Mouse (Mus musculus): ENCODE data around the gene Pcdh7. TPM values are rescaled to one million over a fixed set of nuclear protein-coding genes. Genes with fewer than 3 reads are reported as not detected.

Pcdh7 gene
- polyA plus RNA-seq (2012; ENCODE audit: low replicate concordance): 0.13 and 0.21 TPM in 2 replicates

DNA sequence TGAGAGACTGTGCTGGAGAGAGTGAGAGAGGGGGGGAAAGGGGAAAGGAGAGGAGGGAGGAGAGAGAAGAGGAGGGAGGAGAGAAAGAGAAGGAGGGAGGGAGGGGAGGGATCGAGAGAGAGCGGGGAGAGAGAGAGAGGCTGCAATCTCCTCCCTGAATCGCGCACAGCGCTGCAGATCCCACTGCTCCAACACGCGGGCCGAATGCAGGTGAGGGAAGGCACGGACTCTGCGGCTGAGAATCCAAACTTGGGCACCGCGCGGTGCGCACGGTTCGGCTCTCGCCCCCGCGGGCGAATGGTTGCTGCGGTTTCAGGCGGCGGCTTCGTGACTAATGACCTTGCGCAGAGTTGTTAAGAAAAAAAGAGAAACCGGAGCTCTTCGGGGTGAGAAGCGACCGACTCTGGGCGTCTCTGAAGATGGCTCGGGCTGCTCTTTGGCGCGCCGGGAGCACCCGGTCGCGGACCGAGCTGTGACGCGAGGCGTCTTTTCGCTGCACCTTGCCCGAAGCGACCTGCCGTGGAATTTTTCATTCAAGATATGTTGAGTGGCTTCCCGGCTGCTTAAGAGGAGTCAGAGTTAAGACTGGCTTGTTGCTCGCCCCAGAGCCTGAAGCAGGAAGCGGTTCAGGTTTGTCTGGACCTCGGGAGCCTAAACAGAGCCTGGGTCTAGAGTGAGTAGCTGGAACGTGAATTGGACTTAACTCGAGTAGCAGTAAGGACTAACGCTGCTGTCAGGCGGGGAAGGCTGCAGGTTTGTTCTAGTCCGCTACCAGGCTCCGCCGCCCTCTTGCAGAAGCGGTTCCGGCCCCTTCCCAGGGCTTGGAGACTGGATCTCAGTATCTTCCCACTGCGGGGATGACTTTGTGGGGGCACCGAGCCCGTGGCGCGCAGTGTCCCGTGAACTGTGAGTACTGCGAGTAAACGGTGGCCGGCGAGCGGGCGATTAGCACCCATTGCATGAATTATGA lies at the start of gene Pcdh7:
Gene Pcdh7 (plus strand): TSS at position 62 of the 970 bp plus-strand sequence.

